Mouse (Mus musculus): ENCODE data around the gene Rasgrf1. TPM values are rescaled to one million over a fixed set of nuclear protein-coding genes. Genes with fewer than 3 reads are reported as not detected.

Gene Rasgrf1
- polyA plus RNA-seq, 1 experiment = 0.03 TPM

- Histone ChIP-seq H3K36me3 (ENCODE audit: control insufficient read depth, insufficient read depth, low read length) (no peaks in the 10 kb centered on the region), H3K4me1 (ENCODE audit: control insufficient read depth, insufficient read depth, low read length) (no peaks in the 10 kb centered on the region), H3K27ac (ENCODE audit: insufficient read depth, low read depth, low read length) (no peak overlapping the region), H3K4me3 (ENCODE audit: insufficient read depth, low read depth, low read length) (no peak overlapping the region), H3K27me3 (replicated peaks; ENCODE audit: control insufficient read depth, insufficient read depth, low read length) (no peaks in the 10 kb centered on the region)
- TF ChIP-seq CTCF (conservative IDR thresholded peaks at IDR 0.05; ENCODE audit: insufficient read depth, insufficient read length, low read depth, low read length) (no peak), POLR2A (IDR thresholded peaks at IDR 0.05; ENCODE audit: low read depth, low read length) (no peak)
- 89% methylated on average over 7 of the region's 7 CpGs for WGBS
- DNase-seq = no peak
Measured at GRCm38 (mm10) chr9:89916471-89916870, 6.8 kb downstream of the Rasgrf1 start.

DNA sequence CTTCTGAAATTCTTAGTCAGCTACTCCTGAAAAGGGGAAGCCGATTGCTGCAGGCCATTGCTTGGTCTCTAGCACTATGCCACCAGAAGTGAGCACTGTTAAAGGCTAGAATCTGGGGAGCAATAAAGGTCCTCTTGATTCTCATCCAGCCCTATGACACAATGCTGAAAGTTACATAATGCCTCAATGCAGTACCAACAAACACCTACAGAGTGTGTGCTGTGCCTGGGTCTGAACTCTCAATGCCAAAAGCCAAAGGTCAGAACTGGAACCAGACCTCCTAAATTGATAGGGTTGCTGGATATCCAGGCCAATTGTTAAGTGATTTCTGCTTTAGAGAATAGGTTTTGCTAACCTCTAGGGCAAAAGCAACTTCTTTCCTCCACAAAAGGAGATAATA is 7.7 kb downstream of the Rasgrf1 start:
- no peak for TF ChIP-seq POLR2A (IDR thresholded peaks at IDR 0.05; ENCODE audit: low read depth, low read length)
- no peak; the same call in 1 of the 2 replicates for TF ChIP-seq CTCF (conservative IDR thresholded peaks at IDR 0.05; ENCODE audit: insufficient read depth, insufficient read length, low read depth, low read length)
- WGBS = 79% methylated on average over 1 of the region's 1 CpGs
- no peaks in the 10 kb centered on the region for H3K4me1 ChIP-seq (ENCODE audit: control insufficient read depth, insufficient read depth, low read length)
- no peak overlapping the region for H3K4me3 ChIP-seq (ENCODE audit: insufficient read depth, low read depth, low read length)
- no peaks in the 10 kb centered on the region for H3K27me3 ChIP-seq (replicated peaks; ENCODE audit: control insufficient read depth, insufficient read depth, low read length)
- no peak for DNase-seq
- no peaks in the 10 kb centered on the region for H3K36me3 ChIP-seq (ENCODE audit: control insufficient read depth, insufficient read depth, low read length)
- H3K27ac ChIP-seq (ENCODE audit: insufficient read depth, low read depth, low read length) = no peak overlapping the region

DNA sequence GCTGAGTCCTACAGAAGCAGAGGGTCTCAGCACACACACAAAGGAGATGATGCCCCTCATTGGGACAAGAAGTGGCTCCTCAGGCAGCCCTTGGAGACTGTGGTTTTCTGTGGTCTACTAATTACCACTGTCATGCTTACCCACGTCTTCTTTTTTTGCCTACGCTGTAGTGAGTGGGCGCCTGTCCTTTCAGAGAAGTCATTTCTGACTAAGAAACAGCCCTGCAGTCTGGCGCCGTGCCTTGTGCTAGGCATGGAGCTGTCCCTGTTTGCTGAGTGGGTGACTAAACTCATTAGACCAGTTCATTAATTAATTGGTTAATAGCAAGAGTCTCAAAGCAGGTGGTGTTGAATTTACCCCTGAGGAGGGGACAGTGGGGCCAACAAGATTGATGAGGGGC is 9.1 kb downstream of the Rasgrf1 start:
- Histone ChIP-seq H3K4me1 (ENCODE audit: control insufficient read depth, insufficient read depth, low read length) (no peaks in the 10 kb centered on the region), H3K27me3 (replicated peaks; ENCODE audit: control insufficient read depth, insufficient read depth, low read length) (no peaks in the 10 kb centered on the region), H3K36me3 (ENCODE audit: control insufficient read depth, insufficient read depth, low read length) (no peaks in the 10 kb centered on the region), H3K27ac (ENCODE audit: insufficient read depth, low read depth, low read length) (no peak overlapping the region), H3K4me3 (ENCODE audit: insufficient read depth, low read depth, low read length) (no peak overlapping the region)
- 67% methylated on average over 5 of the region's 5 CpGs for WGBS
- DNase-seq = no peak
- TF ChIP-seq POLR2A (IDR thresholded peaks at IDR 0.05; ENCODE audit: low read depth, low read length) (no peak), CTCF (conservative IDR thresholded peaks at IDR 0.05; ENCODE audit: insufficient read depth, insufficient read length, low read depth, low read length) (no peak)

GRCm38 (mm10) chr9:89921121-89921520 is 11.4 kb downstream of the Rasgrf1 start:
- Histone ChIP-seq H3K36me3 (ENCODE audit: control insufficient read depth, insufficient read depth, low read length) (no peaks in the 10 kb centered on the region), H3K27me3 (replicated peaks; ENCODE audit: control insufficient read depth, insufficient read depth, low read length) (no peaks in the 10 kb centered on the region), H3K27ac (ENCODE audit: insufficient read depth, low read depth, low read length) (no peak overlapping the region), H3K4me1 (ENCODE audit: control insufficient read depth, insufficient read depth, low read length) (no peaks in the 10 kb centered on the region), H3K4me3 (ENCODE audit: insufficient read depth, low read depth, low read length) (no peak overlapping the region)
- 76% methylated on average over 9 of the region's 9 CpGs for WGBS
- TF ChIP-seq CTCF (conservative IDR thresholded peaks at IDR 0.05; ENCODE audit: insufficient read depth, insufficient read length, low read depth, low read length) = no peak
- TF ChIP-seq POLR2A (IDR thresholded peaks at IDR 0.05; ENCODE audit: low read depth, low read length) = no peak
- no peak for DNase-seq

- Histone ChIP-seq H3K4me1 (ENCODE audit: control insufficient read depth, insufficient read depth, low read length) (no peaks in the 10 kb centered on the region), H3K27me3 (replicated peaks; ENCODE audit: control insufficient read depth, insufficient read depth, low read length) (no peaks in the 10 kb centered on the region), H3K4me3 (ENCODE audit: insufficient read depth, low read depth, low read length) (no peak overlapping the region), H3K27ac (ENCODE audit: insufficient read depth, low read depth, low read length) (no peak overlapping the region), H3K36me3 (ENCODE audit: control insufficient read depth, insufficient read depth, low read length) (no peaks in the 10 kb centered on the region)
- no peak for TF ChIP-seq POLR2A (IDR thresholded peaks at IDR 0.05; ENCODE audit: low read depth, low read length)
- TF ChIP-seq CTCF (conservative IDR thresholded peaks at IDR 0.05; ENCODE audit: insufficient read depth, insufficient read length, low read depth, low read length) = no peak
- no peak for DNase-seq
- WGBS = 91% methylated on average over 1 of the region's 1 CpGs
Measured at GRCm38 (mm10) chr9:89922666-89923065, 13.0 kb downstream of the Rasgrf1 start.

- H3K4me3 ChIP-seq (ENCODE audit: insufficient read depth, low read depth, low read length) = no peak overlapping the region
- H3K4me1 ChIP-seq (ENCODE audit: control insufficient read depth, insufficient read depth, low read length) = no peaks in the 10 kb centered on the region
- no peaks in the 10 kb centered on the region for H3K36me3 ChIP-seq (ENCODE audit: control insufficient read depth, insufficient read depth, low read length)
- TF ChIP-seq CTCF (conservative IDR thresholded peaks at IDR 0.05; ENCODE audit: insufficient read depth, insufficient read length, low read depth, low read length) = no peak
- TF ChIP-seq POLR2A (IDR thresholded peaks at IDR 0.05; ENCODE audit: low read depth, low read length) = no peak
- DNase-seq = no peak
- H3K27me3 ChIP-seq (replicated peaks; ENCODE audit: control insufficient read depth, insufficient read depth, low read length) = no peaks in the 10 kb centered on the region
- H3K27ac ChIP-seq (ENCODE audit: insufficient read depth, low read depth, low read length) = no peak overlapping the region
- 92% methylated on average over 1 of the region's 1 CpGs for WGBS
Measured at GRCm38 (mm10) chr9:89924836-89925235, 15.1 kb downstream of the Rasgrf1 start.

DNA sequence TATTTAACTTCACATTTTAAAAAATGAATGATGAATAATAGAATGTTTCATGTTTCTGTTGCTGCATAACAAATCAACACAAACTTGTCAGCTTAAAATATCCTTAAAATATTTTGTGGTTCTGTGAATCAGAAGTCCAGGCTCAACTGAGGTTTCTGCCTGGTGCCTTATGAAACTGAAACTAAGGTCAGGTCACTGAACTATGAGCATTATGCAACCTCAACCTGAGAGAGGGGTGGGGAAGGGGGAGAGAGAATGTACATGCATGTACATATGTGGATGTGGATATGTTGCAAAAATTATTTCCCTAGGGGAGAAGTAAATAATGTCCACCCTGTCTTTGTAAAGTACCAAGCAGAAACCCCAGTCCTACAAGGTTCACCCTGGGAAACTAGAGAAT is 18.8 kb downstream of the Rasgrf1 start:
- no peak overlapping the region for H3K27ac ChIP-seq (ENCODE audit: insufficient read depth, low read depth, low read length)
- DNase-seq = no peak
- H3K27me3 ChIP-seq (replicated peaks; ENCODE audit: control insufficient read depth, insufficient read depth, low read length) = no peaks in the 10 kb centered on the region
- TF ChIP-seq CTCF (conservative IDR thresholded peaks at IDR 0.05; ENCODE audit: insufficient read depth, insufficient read length, low read depth, low read length) = no peak
- no peak for TF ChIP-seq POLR2A (IDR thresholded peaks at IDR 0.05; ENCODE audit: low read depth, low read length)
- H3K36me3 ChIP-seq (ENCODE audit: control insufficient read depth, insufficient read depth, low read length) = no peaks in the 10 kb centered on the region
- H3K4me1 ChIP-seq (ENCODE audit: control insufficient read depth, insufficient read depth, low read length) = no peaks in the 10 kb centered on the region
- no peak overlapping the region for H3K4me3 ChIP-seq (ENCODE audit: insufficient read depth, low read depth, low read length)

- TF ChIP-seq CTCF (conservative IDR thresholded peaks at IDR 0.05; ENCODE audit: insufficient read depth, insufficient read length, low read depth, low read length) (no peak), POLR2A (IDR thresholded peaks at IDR 0.05; ENCODE audit: low read depth, low read length) (no peak)
- Histone ChIP-seq H3K27me3 (replicated peaks; ENCODE audit: control insufficient read depth, insufficient read depth, low read length) (no peaks in the 10 kb centered on the region), H3K36me3 (ENCODE audit: control insufficient read depth, insufficient read depth, low read length) (no peaks in the 10 kb centered on the region), H3K4me3 (ENCODE audit: insufficient read depth, low read depth, low read length) (no peak overlapping the region), H3K4me1 (ENCODE audit: control insufficient read depth, insufficient read depth, low read length) (no peaks in the 10 kb centered on the region), H3K27ac (ENCODE audit: insufficient read depth, low read depth, low read length) (no peak overlapping the region)
- WGBS = 75% methylated on average over 1 of the region's 1 CpGs
- DNase-seq = no peak
Measured at GRCm38 (mm10) chr9:89940428-89940827, 30.7 kb downstream of the Rasgrf1 start.

Measured in kidney, adult 2 months (tissue).